Mouse (Mus musculus) kidney, embryonic 16.5 days (tissue): Measurements from ENCODE around the gene Bmf. TPM values are rescaled to one million over a fixed set of nuclear protein-coding genes. Genes with fewer than 3 reads are reported as not detected.

Experiments
- ATAC-seq: fragments of 200-750 bp; cut with Nextera tagmentation; 2 replicates; pipeline ENCODE4 v1.8.0; 2017; ENCODE audit warnings: moderate TSS enrichment; ENCODE audit not compliant: low FRiP score, low TSS enrichment
- H3K27ac ChIP-seq: fragments of 300-500 bp; sonication (generic); 2 replicates; pipeline ENCODE4 v1.5.1; 2014; ENCODE audit warnings: low read length
- H3K27me3 ChIP-seq: fragments of 300-500 bp; sonication (generic); 2 replicates; pipeline ENCODE4 v1.6.1; 2014; ENCODE audit warnings: low read length, control low read depth, mixed read lengths; ENCODE audit not compliant: insufficient read depth
- H3K36me3 ChIP-seq: fragments of 300-500 bp; sonication (generic); 2 replicates; pipeline ENCODE4 v1.6.1; 2014; ENCODE audit warnings: low read length, control low read depth, mixed read lengths; ENCODE audit not compliant: insufficient read depth
- H3K4me1 ChIP-seq: fragments of 300-500 bp; sonication (generic); 2 replicates; pipeline ENCODE4 v1.6.1; 2014; ENCODE audit warnings: low read length, control low read depth, mixed read lengths; ENCODE audit not compliant: insufficient read depth
- H3K4me2 ChIP-seq: fragments of 300-500 bp; sonication (generic); replicated peaks from 2 replicates; pipeline ENCODE4 v1.6.1; 2014; ENCODE audit warnings: low read depth, low read length
- H3K4me3 ChIP-seq: fragments of 300-500 bp; sonication (generic); 2 replicates; pipeline ENCODE4 v1.5.1; 2014; ENCODE audit warnings: mild to moderate bottlenecking, low read length
- H3K9ac ChIP-seq: fragments of 300-500 bp; sonication (generic); replicated peaks from 2 replicates; pipeline ENCODE4 v1.6.1; 2014; ENCODE audit warnings: low read length
- H3K9me3 ChIP-seq: fragments of 300-500 bp; sonication (generic); 2 replicates; pipeline ENCODE4 v1.6.1; 2016; ENCODE audit warnings: low read length, control low read depth
- WGBS: fragments of 180-500 bp; shearing (Covaris S2); extraction: QIAGEN DNeasy Blood & Tissue Kit; methylation state at CpG from one replicate; pipeline ENCODE4 v1.1.7; 2014; 5-methylcytosine and 5-hydroxymethylcytosine counted together
- polyA plus RNA-seq: library from polyadenylated mRNA; unstranded; fragments of >200 nt; fragmentation: Nextera tagmentation; extraction: Ambion mirVana; gene quantifications from 2 replicates; pipeline ENCODE4 v1.2.1, GENCODE M21; 2015

Bmf gene
- polyA plus RNA-seq, 1 experiment from 2014 or later, result 9.9 TPM

DNA sequence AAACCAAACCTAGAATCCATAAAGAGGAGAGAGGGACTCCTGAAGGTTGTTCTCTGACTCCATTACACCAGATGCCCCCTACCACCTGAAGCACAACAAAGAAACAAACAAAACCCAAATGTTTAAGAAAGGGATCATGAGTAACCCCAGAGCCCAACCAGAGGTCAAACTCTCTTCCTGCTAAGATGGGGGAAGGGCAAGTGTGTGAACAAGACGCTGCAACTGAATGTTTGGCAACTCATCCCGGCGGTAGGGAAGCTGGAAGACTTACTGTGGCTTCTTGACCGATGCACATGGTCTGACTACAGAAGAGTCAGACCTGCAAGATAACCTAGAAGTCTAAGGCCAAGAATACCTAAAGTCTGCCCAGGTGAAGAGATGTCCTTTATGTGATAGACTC, 12.3 kb downstream of the Bmf start:
- Histone ChIP-seq H3K27ac (no peak overlapping the region), H3K27me3 (no peaks in the 10 kb centered on the region), H3K4me2 (no peak overlapping the region), H3K4me1 (peaks cover 64% of the 10 kb centered on the region), H3K36me3 (peaks cover 9% of the 10 kb centered on the region), H3K4me3 (no peak overlapping the region), H3K9me3 (no peaks in the 10 kb centered on the region), H3K9ac (no peak overlapping the region)
- WGBS, result 48% methylated on average over 4 of the region's 4 CpGs
- no peak for ATAC-seq

- Histone ChIP-seq H3K9ac (no peak overlapping the region; the same call in 1 of the 2 replicates), H3K4me2 (no peak overlapping the region), H3K4me3 (no peak overlapping the region), H3K9me3 (no peaks in the 10 kb centered on the region), H3K27me3 (no peaks in the 10 kb centered on the region), H3K36me3 (peaks cover 11% of the 10 kb centered on the region), H3K27ac (peak overlapping the region; percentile 3; the same call in 1 of the 2 replicates), H3K4me1 (peaks cover 64% of the 10 kb centered on the region)
- no peak for ATAC-seq
- 73% methylated on average over 8 of the region's 8 CpGs for WGBS
Observed at GRCm38 (mm10) chr2:118536553-118536952, 12.9 kb downstream of the Bmf start.

GRCm38 (mm10) chr2:118536111-118536510, 13.4 kb downstream of the Bmf start:
- WGBS, result 84% methylated on average over 6 of the region's 6 CpGs
- no peak overlapping the region for H3K4me3 ChIP-seq
- no peak for ATAC-seq
- no peaks in the 10 kb centered on the region for H3K27me3 ChIP-seq
- H3K9me3 ChIP-seq, result no peaks in the 10 kb centered on the region
- peaks cover 64% of the 10 kb centered on the region for H3K4me1 ChIP-seq
- peak overlapping the region; percentile 3; the same call in 1 of the 2 replicates for H3K27ac ChIP-seq
- H3K36me3 ChIP-seq, result peaks cover 16% of the 10 kb centered on the region
- H3K9ac ChIP-seq, result no peak overlapping the region; the same call in 1 of the 2 replicates
- no peak overlapping the region for H3K4me2 ChIP-seq

- no peak overlapping the region for H3K9ac ChIP-seq
- 35% methylated on average over 6 of the region's 6 CpGs for WGBS
- H3K4me1 ChIP-seq, result peaks cover 70% of the 10 kb centered on the region
Observed at GRCm38 (mm10) chr2:118533969-118534368, 15.5 kb downstream of the Bmf start.

GRCm38 (mm10) chr2:118532855-118533675, 16.4 kb downstream of the Bmf start:
- peak overlapping the region; percentile 52 for H3K9ac ChIP-seq
- no peak overlapping the region for H3K4me3 ChIP-seq
- H3K27ac ChIP-seq, result peak overlapping the region; percentile 94
- peak overlapping the region; percentile 17; the same call in 1 of the 2 replicates for H3K4me2 ChIP-seq
- H3K27me3 ChIP-seq, result no peaks in the 10 kb centered on the region
- no peaks in the 10 kb centered on the region for H3K9me3 ChIP-seq
- peaks cover 12% of the 10 kb centered on the region for H3K36me3 ChIP-seq
- 4% methylated on average over 6 of the region's 6 CpGs for WGBS
- peak; percentile 72 for ATAC-seq
- peaks cover 75% of the 10 kb centered on the region for H3K4me1 ChIP-seq

More at GRCm38 (mm10) chr2:118533969-118534368, 15.5 kb downstream of the Bmf start:
- Histone ChIP-seq H3K27me3 (no peaks in the 10 kb centered on the region), H3K9me3 (no peaks in the 10 kb centered on the region), H3K27ac (peak overlapping the region; percentile 94), H3K4me2 (no peak overlapping the region), H3K4me3 (no peak overlapping the region), H3K36me3 (peaks cover 16% of the 10 kb centered on the region)
- ATAC-seq, result no peak

DNA sequence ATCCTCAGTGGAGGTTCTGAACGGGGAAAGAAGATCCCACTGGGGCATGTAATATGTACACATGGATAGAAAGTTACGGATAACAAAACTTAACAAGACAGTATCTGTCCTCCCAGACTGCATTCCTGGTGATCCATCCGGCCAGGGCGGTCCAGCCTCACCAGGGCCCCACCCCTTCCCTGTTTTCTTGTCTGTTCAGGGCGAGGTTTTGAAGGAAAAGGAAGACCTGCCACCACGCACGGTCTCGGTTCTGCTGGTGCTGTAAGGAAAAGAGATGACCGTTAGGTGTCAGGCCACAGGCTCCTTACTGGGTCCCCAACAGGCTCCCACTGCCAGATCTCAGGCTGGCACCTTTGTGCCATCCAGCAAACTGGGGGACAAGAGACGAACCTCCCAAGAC, 17.1 kb downstream of the Bmf start:
- 12% methylated on average over 10 of the region's 10 CpGs for WGBS
- H3K4me1 ChIP-seq, result peaks cover 73% of the 10 kb centered on the region
- 0 out of 2 replicates have a peak, but pooled peaks have one; percentile 0 for ATAC-seq

DNA sequence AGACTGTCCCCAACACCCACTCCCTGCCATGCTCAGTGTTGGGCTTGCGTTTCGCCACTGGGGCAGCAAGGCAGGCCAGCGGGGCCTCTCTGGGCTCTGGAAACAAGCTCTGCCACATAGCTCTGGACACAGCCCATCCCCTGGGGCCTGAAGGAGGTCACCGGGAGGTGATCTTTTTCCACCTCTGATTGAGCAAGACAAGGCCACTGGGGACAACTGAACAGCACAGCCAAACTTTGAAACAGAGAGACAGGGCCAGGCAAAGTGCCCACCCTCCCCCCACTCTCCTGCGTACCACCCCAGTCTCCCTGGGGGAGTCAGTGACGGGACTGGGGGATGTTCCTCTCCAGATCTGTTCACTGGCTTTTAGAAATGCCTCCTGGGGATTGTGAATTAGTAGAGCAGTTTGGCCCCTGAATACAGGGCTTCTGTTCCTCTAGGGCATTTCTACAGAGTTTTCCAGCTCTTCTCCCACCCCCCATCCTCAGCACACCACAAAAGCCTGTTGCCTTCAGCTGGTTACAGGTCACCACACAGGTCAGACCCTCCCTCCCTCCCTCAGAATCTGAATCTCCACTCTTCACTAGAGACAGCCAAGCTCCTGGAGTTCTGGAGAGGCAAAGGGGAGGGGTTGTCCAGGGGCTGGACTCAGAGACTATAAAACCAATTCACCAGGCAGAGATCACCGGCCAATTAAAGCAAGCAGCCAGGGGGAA, 19.9 kb downstream of the Bmf start:
- peaks cover 60% of the 10 kb centered on the region for H3K4me1 ChIP-seq
- no peak overlapping the region for H3K4me3 ChIP-seq
- H3K36me3 ChIP-seq, result peaks cover 7% of the 10 kb centered on the region
- peak overlapping the region; percentile 7; the same call in 1 of the 2 replicates for H3K4me2 ChIP-seq
- WGBS, result 12% methylated on average over 7 of the region's 7 CpGs
- peak overlapping the region; percentile 95 for H3K27ac ChIP-seq
- H3K9me3 ChIP-seq, result no peaks in the 10 kb centered on the region
- peak; percentile 80 for ATAC-seq
- peak overlapping the region; percentile 52 for H3K9ac ChIP-seq
- H3K27me3 ChIP-seq, result no peaks in the 10 kb centered on the region

More for the DNA sequence above, 17.1 kb downstream of the Bmf start:
- Histone ChIP-seq H3K27ac (peak overlapping the region; percentile 94), H3K4me2 (peak overlapping the region; percentile 17; the same call in 1 of the 2 replicates), H3K9ac (peak overlapping the region; percentile 52; the same call in 1 of the 2 replicates), H3K36me3 (peaks cover 12% of the 10 kb centered on the region), H3K4me3 (no peak overlapping the region), H3K27me3 (no peaks in the 10 kb centered on the region), H3K9me3 (no peaks in the 10 kb centered on the region)

- H3K4me1 ChIP-seq, result peaks cover 57% of the 10 kb centered on the region
- no peaks in the 10 kb centered on the region for H3K9me3 ChIP-seq
- no peak overlapping the region for H3K27ac ChIP-seq
- no peaks in the 10 kb centered on the region for H3K27me3 ChIP-seq
- ATAC-seq, result no peak
- WGBS, result 85% methylated on average over 5 of the region's 5 CpGs
- H3K4me2 ChIP-seq, result no peak overlapping the region
- peaks cover 5% of the 10 kb centered on the region for H3K36me3 ChIP-seq
- H3K9ac ChIP-seq, result no peak overlapping the region
- no peak overlapping the region for H3K4me3 ChIP-seq
Observed at GRCm38 (mm10) chr2:118526545-118526944, 22.9 kb downstream of the Bmf start.

GRCm38 (mm10) chr2:118524811-118525210, 24.7 kb downstream of the Bmf start:
- Histone ChIP-seq H3K4me1 (peaks cover 50% of the 10 kb centered on the region), H3K27me3 (no peaks in the 10 kb centered on the region), H3K4me2 (no peak overlapping the region), H3K4me3 (no peak overlapping the region), H3K9me3 (no peaks in the 10 kb centered on the region), H3K27ac (no peak overlapping the region), H3K9ac (no peak overlapping the region), H3K36me3 (no peaks in the 10 kb centered on the region)
- WGBS, result 81% methylated on average over 3 of the region's 3 CpGs
- ATAC-seq, result no peak
